Mouse (Mus musculus): ENCODE results near the gene Ccdc92b.

DNA sequence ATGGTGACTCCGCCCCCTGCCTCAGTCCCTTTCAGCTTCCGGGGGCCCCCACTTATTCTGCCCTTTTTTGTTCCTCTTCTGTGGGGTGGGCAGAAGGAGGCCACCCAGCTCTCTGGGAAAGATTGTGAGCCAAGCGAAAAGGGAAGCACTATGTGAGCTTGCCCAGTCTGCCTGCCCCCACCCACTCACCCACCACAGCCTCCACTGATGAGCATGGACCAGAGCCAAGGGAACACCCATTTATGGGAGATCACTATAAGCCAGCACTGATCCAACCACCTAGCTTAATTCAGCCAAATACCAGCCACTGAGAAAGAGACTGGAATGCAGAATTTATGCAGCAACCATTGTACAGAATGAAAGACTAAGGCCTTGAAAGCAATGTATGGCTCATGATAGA lies 43.5 kb upstream of the Ccdc92b start:
- TF ChIP-seq HCFC1 (IDR thresholded peaks at IDR 0.05; ENCODE audit: borderline replicate concordance, insufficient read depth, low read length) = no peak
- no peak for TF ChIP-seq CHD2 (IDR thresholded peaks at IDR 0.05; ENCODE audit: low read depth, low read length)
- no peak for TF ChIP-seq ZC3H11A (IDR thresholded peaks at IDR 0.05; ENCODE audit: borderline replicate concordance, low read depth, low read length)
